Mouse (Mus musculus) cerebellum, postnatal 4 days (tissue): Measurements from ENCODE around the gene Nr2f6.
A peak's percentile ranks its signal among the peaks of the same experiment; 100 is the strongest.

Source experiments
- DNase-seq, 2 experiments: peaks; one replicate each; pipeline ENCODE4 v3.0.0; 2022; ENCODE audit warnings: low spot score in 2 of 2, mixed read lengths in 1 of 2

Nr2f6 gene

DNA sequence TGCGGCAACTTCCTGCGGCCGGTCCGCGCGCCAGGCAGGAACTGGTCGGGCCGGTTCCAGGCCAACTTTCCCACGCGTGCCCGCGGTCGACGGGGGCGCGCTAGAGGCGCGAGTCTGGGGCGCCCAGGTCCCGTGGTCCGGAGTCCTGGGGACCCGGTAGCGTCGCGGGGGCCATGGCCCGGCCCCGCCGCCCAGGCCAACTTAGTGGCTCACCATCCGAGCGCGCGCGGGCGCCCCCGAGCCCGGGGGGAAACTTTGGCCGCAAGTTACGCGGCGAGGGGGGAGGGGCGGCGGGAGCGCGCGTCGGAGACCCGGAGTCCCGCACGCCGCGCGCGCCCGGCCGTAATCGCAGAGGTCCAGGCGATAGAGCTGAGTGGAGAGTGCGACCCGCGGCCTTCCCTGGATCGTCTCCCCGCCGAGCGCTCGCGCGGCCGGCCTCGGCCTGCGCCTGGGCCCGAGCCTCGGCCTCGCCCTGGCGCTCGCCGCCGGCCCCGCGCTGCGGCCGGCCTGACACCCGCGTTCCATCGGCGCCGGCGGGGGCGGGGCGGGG, at the start of gene Nr2f6:
Gene Nr2f6, minus strand, starts transcription at position 540 of the 550 bp plus-strand sequence.
- peak in 1 of 2 experiments; percentile 78 for DNase-seq

DNA sequence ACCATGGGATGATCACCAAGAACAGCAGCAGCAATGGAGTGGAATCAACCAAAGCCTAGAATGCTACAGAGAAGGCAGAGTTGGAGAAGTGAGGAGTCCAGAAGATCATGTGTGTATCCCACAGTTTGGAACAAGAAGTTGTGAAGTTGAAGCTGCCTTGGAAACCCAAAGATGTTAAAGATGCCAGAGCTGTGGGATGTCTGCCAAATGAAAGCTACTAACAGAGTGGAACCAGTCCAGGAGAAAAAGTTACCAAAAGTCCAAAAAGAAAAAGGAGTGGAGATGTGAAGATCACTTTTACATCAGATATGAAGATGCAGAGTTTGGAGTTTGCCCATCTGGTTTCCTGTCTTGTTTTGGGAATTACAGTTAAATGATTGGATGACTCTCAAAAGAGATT, 40.4 kb upstream of the Nr2f6 start:
- DNase-seq: no peak

DNA sequence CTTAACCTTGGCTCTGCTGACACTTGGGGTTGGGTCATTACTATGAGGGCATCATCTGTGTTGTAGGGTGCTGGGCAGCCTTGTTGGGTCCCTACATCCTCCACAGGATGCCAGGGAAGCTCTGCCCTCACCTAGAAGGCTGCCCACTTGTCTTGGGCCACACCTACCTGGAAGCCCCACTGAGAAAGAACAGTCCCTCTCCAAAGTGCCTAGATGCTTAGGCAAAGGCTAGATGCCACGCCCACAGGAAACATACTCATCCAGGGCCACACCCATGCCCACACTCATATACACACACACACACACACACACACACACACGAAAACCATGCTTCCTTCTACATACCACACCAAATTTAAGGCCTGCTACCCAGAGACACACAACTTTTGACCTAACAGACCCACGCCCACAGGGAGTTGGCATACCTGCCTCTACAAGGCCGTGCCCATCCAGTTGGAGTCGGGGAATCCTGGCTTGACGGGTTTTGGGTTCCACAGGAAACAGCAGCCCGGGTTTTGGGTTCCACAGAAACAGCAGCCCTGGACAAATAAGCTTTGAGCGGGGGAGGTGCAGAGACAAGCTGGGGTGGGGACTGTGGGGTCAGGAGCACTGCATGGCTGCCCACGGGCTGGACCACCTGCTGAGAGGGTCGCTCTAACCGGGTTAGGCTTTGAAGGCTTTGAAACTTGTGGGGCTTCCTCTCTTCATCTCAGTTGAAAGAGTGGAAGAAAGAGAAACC, 29.9 kb upstream of the Nr2f6 start:
- no peak for DNase-seq

DNA sequence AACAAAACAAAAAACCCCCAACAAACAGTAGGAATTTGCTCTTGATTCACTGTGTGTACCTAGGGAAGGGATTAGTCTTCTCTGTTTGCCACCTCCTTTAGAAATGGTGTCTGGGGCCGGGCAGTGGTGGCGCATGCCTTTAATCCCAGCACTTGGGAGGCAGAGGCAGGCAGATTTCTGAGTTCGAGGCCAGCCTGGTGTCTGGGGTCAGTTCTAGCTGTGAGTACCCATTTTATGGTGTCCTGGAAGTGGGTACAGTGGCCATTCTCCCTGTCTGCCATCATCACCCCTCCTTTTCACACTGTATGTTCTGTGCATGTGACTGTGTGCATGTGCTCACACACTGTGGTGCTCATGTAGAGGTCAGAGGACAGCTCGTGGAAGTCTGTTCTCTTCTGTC, 26.5 kb upstream of the Nr2f6 start:
- no peak for DNase-seq

DNA sequence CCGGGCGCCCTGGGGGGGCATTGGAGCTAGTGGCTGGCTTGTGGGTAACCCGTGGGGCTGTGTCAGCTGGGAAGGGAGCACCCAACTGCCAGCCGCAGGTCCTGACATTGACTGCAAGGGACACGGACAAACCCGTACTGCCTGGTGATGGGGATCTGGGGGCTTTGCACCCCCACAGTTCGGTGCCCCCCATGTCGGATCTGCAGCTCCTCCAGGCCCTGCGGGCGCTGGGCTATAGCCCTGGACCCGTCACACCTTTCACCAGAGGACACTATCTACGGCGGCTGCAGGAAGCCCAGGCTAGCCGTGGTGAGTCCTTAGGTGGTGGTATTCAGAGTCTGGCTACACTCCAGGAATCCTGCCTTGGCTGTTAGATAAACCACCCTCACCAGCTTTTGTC, 25.7 kb upstream of the Nr2f6 start:
- DNase-seq: no peak

DNA sequence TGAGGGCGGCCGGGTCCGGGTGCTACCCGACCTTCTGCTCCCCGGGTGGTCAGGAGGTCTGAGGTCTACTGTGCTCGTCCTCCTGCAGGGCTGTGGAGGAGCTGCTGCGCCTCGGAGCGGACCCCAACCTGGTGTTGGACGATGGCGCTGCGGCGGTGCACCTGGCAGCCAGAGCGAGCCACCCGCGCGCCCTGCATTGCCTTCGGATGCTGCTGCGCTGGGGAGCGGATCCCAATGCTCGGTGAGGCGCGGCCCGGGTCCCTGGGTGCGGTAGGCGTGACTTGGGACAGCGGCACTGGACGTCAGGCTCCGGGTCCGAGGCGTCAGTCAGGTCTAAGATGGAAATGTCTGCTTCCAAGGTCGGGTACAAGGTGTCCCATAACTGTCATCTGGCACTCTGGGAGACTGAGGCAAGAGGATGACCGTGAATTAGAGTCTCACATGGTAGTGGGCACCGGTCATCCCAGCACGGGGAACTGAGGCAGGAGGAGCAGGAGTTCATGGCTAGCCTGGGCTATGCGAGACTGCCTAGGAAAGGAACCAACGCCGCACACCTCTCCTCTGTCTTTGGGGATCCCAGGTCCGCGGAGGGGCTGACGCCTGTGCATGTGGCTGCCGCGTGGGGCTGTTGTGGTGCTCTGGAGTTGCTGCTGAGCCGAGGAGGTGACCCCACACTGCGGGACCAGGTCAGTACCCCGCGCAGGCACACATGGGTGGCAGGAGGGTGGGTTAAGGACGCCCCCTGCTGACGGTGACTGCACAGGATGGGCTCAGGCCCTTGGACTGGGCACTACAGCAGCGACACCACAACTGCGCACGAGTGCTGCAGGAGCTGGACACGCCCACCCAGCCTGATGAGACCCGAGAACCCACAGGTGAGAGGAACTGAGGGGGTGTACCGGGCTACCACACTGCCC, 24.6 kb upstream of the Nr2f6 start:
- DNase-seq: peak in 1 of 2 experiments; percentile 67

DNA sequence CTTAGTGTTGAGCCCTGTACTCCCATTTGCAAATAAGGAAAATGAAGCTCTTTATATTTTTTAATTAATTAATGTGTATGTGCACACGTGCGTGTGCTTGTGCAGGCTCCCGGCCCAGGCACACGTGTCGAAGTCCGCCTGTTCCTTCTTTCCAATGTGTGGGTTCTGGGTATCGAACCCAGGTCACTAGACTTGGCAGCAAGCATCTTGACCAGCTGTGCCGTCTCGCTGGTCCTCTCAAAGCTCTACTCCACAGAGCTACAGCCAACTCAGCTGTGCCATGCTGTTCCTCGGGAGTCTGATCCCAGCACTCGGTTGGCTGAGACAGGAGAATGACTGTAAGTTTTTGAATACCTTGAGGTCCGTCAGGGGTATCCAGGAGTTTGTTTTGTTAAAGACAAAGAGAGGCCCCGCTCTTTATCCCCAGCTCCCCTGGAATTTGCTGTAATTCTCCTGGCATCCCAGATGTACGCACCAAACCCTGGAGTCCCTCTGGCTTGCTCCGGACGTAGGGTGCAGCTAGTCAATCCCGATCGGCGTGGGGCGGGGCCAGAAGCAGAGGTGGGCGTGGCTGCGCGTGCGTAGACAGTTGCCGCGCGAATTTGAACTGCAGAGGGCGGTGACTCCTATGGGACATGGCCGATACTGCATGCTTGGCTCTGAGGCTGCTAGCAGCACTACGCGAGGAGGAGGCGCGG, 23.8 kb upstream of the Nr2f6 start, which contains the start of gene Ankle1:
Gene Ankle1, plus strand, starts transcription at position 610 of the 698 bp plus-strand sequence.
- peak; percentile 93 to 98 for DNase-seq

DNA sequence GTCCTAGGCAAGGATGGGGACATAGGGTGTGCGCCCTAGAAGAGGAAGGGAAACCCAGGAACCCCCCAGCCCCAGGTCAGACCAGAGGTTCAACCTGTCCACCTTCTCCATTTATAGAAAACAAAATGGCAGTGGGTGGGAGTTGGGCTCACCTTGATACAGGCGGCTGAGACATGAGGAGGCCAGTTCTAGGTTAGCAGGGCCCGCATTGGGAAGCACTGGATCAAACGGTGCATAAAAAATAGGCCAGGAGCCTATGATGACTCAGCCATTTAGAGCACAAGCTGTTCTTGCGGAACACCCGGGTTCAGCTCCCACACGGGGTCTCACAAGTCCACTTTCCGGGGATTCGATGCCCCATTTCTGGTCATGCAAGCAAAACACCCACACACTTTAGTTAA, 23.2 kb upstream of the Nr2f6 start:
- no peak for DNase-seq

DNA sequence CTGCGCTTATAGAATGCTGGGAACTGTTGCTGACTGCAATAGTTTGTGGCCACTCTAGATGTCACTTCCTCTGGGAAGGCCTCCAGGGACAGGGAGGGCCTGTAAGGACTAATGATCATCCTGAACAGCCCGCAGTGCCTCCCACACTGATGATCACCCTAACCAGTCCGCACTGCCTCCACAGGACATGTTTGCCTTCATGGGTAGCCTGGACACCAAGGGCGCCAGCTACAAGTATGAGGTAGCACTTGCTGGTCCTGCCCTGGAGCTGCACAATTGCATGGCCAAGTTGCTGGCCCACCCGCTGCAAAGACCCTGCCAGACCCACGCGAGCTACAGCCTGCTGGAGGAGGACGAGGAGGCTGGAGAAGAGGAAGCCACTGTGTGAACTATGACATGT, 22.3 kb upstream of the Nr2f6 start:
- no peak for DNase-seq

DNA sequence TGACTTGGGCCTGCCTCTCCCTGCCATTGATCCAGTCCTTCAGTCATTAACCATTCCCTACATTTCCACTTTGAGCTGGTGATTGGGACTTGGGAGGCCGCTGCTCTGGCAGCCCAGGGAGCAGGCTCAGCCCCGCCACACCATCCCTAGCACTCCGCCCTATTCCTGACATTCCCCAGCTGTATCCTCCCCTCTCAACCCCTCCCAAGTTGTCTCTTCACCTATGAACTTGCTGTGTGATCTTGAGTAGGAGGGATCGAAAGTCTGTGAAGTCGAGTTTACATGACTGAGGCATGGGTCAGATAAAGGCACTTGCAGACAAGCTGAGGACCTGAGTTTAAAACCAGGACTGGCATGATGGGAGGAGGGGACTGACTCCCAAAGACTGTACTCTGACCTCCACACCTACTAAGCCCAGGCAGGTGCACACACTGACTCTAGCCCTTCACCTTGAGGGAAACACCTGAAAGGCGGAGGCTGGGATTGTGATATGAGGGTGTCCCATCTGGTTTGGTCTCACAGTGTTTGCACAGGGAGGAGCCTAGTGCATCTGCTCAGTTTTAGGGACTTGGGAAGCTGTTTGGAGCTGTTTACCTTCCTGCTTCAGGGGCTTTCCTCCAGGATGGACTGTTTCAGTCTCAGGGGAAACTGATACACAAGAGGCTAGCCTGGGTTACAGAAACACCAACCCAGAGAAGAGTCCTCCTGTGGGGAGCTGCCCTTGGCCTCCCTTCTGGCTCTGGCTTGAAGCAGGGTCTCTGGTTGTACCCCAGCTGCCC, 21.5 kb upstream of the Nr2f6 start:
- DNase-seq: no peak

DNA sequence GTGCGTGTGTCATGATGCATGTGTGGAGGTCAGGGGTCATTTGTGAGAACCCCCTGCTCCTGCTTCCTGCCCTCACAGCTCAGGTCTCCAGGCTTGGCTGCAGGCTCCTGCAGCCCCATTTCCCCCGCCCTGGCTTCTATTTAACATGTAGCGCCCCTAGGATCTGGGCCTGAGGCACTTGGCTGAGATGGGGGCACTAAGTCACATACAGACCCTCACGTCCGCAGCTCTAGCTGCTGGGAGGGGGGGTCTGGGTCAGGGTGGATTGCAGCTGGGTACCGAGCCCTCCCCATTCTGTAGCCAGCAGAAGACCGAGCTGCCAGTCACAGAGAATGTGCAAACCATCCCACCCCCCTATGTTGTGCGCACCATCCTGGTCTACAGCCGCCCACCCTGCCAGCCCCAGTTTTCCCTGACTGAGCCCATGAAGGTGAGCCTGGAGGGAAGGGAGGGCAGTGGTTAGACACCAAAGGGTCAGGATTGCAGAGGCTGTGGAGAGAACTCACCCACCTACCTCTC, 20.7 kb upstream of the Nr2f6 start:
- DNase-seq: no peak

DNA sequence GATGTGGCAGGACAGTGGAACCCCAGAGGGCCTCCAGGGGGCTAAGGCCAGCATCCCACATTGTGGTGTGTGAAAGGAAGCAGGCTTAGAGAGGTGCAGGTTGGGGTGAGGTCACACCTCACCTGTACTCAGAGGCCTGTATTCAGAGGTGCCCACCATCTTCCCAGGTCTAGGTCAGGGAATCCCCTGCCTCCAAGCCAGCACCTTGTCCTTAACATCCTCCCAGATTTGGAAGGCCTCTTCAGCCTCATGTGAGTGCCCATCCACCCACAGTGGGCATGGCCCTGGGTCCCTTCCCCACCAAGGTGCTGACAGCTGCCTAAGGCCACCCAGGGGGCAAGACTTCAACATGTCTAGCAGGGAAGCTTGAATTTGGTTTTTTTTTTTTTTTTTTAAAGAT, 19.7 kb upstream of the Nr2f6 start:
- DNase-seq: peak in 1 of 2 experiments; percentile 13

DNA sequence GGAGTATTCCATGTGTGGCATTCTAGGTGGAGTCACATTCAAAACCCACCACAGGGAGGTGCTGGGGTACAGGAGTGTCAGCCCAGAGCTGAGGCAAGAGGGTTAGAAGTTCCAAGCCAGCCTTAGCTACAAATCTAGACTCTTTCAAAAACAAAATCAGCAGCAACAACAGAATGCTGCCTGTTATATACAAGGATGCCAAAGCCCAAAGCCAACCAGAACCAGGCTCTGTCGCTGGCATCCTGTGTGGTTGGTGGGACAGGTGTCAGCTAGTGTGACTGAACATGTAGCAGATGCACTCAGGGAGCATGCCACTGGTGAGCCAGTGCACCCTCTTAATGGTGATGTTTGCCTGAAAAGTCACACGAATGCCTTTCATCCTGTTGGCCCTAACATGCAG, 19.1 kb upstream of the Nr2f6 start:
- DNase-seq: peak in 1 of 2 experiments; percentile 14

DNA sequence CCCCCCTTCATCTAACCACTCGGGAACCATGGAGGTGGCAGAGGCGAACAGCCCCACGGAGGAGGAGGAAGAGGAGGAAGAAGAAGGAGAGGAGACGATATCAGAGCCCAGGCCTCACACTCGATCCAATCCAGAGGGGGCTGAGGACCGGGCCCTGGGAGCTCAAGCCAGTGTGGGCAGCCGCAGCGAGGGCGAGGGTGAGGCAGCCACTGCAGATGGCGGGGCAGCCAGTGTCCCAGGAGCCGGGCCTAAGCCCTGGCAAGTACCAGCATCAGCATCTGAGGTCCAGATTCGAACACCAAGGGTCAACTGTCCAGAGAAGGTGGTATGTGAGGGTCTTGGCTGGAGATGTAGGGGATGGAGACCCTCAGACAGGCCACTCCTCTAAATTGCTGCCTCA, 15.9 kb upstream of the Nr2f6 start:
- DNase-seq: no peak

DNA sequence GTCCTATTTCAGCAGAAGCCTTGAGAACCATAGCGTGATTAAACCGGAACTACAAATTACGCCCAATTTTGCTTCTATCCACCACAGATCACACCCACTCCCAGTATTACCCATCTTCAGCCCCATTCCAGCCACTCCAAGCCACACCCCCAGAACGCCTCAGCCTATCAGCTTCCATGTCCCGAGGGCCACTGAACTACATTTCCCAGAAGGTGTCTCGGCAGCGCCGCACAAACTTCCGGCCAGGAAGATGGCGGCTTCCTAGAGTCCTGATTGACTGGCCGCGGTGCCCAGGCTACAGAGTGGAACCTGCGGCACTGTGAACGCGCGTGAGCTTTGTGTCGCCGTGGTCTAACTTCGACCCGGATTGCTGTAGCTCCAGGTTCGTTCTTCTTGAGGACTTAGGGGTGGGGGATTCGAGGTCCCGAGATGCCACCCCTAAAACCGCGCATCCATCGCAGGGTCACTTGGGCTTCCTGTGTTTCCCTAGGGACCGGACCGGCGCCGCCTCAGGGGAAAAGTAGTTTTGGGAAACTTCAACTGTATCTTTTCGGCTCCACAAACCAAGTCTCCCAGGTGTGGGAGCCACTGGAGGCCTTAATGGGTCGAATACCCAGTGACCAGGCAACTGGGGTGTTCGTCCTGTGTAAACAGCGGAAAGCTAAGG, 15.0 kb upstream of the Nr2f6 start, which contains the start of gene Babam1:
Gene Babam1, plus strand, starts transcription at position 223 of the 667 bp plus-strand sequence.
- peak; percentile 74 to 87 for DNase-seq

DNA sequence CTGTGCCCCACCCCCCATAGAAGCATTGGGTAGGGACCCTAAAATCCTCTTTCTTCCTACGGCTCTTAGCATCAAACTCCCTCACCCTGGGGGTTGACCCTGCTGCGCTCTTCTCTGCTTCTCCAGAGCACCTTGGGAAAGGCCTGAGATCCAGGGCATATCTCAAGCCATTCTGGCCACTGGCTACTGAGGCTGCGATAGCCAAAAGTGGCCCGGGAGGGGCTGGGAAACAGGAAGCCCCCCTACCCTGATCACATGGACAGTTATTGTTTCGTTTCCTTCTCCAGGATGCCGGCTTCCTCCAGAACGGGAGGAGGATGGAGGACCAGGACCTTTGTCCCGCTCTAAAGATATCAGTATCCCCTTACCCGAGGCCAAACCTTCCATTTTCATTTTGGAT, 13.9 kb upstream of the Nr2f6 start, which contains the start of gene Ushbp1:
Gene Ushbp1, minus strand, starts transcription at position 174 of the 400 bp plus-strand sequence.
- DNase-seq: no peak

DNA sequence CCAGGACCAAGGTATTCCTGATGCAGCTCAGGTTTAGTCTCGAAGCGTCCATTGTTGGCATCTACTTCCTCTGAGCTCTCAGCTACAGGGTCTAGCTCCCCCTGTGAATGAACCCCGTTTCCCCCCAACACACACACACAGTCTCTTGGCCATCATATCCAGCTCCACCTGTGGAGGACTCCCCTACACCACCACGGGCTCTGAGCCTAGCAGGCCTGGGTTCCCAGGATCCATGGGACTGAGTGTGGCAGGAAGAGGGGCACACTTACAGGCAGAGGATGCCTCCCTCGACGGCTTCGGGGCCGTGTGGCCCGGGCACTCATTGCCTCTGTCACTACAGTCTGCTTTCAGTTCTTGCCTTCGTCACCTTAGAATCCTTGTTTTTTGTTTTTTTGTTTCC, 13.3 kb upstream of the Nr2f6 start:
- DNase-seq: no peak

DNA sequence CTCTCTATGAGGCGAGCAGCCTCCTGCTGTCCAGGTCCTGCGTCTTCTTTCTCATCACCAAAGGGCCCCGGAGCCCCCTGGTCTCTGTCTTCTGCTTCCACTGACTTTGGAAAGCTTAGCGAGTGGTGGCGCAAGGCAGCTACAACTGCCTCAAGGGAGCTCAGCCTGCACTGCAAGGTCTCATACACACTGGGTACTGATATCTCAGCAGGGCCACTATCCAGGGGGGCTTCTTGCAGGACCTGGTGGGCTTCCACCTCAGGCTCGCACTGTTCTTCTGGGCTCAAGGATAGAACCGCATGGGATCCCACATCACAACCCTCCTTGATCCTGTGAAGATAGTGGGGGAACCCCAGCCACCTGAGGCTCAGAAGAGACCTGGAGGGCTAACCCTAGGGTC, 12.7 kb upstream of the Nr2f6 start:
- no peak for DNase-seq

DNA sequence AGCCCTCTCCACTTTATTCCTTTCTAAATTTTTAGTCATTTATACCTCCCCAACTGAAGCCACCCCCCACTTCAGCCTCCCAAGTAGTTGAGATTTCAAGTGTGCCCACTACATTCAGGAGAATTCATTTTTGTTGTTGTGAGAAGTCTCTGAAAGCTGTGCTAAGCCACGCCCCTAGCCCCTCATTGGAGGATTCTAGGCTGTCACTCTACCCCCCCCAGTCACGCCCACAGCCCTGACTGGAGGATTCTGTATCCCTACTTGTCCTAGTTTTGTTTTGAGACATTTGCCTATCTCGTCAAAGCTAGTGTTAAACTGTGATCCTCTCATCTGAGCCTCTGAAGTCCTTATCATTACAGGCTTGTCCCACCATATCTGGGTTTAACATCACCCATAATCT, 11.1 kb upstream of the Nr2f6 start:
- no peak for DNase-seq

DNA sequence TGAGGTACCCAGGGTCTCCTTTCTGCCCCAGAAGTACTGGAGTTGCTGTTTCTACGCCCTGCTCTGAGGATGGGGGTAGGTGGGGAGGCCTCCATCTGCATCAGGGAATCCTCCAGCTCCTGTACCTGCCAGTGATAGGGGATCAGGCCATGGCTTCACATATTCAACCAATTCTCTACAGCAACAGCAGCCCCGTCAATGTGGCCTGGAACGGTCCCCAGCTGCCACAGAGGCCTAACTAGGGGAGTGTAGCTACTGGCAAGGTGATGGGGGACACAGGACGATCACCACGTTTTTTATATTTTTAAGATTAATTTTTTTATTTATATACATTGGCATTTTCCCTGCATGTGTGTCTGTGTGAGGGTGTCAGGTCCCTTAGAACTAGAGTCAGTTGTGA, 10.6 kb upstream of the Nr2f6 start:
- DNase-seq: no peak
